Mouse (Mus musculus): ENCODE data around the gene Ubb. TPM values are rescaled to one million over a fixed set of nuclear protein-coding genes. Genes with fewer than 3 reads are reported as not detected.
A peak's percentile ranks its signal among the peaks of the same experiment; 100 is the strongest.

The Ubb gene
- polyA plus RNA-seq, 1 experiment from 2014 or later: 624 TPM

DNA sequence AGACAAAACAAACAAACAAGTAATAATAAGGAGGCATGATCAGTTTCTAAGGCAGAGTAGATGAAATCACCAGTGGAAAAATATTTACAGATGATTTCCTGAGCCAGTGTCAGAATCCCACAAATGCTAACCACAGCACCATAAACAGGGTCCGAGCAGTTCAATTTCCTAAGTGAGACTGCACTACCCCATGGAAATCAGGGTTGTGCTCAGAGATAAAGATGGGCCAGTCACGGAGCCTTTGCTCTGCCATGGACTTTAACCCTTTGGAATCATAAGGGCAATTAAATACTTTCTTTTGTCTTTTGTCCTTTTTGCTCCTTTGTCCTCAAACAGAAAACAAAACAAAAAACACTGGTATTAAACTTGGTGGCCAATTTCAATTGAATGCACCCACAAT, 28.7 kb upstream of the Ubb start:
- in situ Hi-C loops (cut with MboI; ENCODE audit: low pct_unique_long_range_greater_than_20kb): no loop called here
- H3K27me3 ChIP-seq: no peaks in the 10 kb centered on the region
- CTCF ChIA-PET: interaction anchor here (1.4 kb wide), 1 partner anchor 11 kb away, joined by 4 read pairs; no protein-coding TSS in a partner anchor
- ATAC-seq: no peak
- no peak for TF ChIP-seq CTCF (IDR thresholded peaks at IDR 0.05)
- no peak for DNase-seq (ENCODE audit: low read depth, low spot score)
- POLR2A ChIA-PET: interaction anchor here (1.0 kb wide), 1 partner anchor 17 kb away, joined by 6 read pairs; no protein-coding TSS in a partner anchor

DNA sequence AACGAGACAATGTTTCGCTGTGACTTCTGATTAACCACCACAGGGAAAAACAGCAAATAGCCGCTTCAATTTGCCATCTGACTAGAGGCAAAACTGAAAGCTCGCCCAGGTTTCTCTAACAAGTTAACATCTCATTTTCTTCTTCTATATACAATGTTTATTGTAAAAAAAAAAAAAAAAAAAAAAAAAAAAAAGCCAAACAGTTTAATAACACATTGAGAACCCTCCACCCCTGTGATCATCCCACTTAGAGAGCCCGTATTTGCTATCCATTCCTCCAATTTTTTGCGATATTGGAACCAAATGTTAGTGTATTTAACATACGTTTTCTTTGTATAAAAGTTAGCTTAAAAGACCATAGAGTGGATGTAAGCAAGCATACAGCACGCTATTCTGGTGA, 13.9 kb upstream of the Ubb start:
- ChIA-PET POLR2A (no interaction called here), CTCF (interaction anchor here (0.6 to 1.0 kb wide), 2 partner anchors 33 to 60 kb away, joined by 3 read pairs; no protein-coding TSS in a partner anchor)
- DNase-seq (ENCODE audit: low read depth, low spot score) (no peak), ATAC-seq (no peak)
- H3K27me3 ChIP-seq: no peaks in the 10 kb centered on the region
- no peak for TF ChIP-seq CTCF (IDR thresholded peaks at IDR 0.05)
- in situ Hi-C loops (cut with MboI; ENCODE audit: low pct_unique_long_range_greater_than_20kb): no loop called here

- in situ Hi-C loops (cut with MboI; ENCODE audit: low pct_unique_long_range_greater_than_20kb): no loop called here
- TF ChIP-seq CTCF (IDR thresholded peaks at IDR 0.05): no peak
- no peak for ATAC-seq
- ChIA-PET POLR2A (interaction anchor here (0.7 to 4.1 kb wide), 2 partner anchors 13 to 19 kb away, joined by 4 to 30 read pairs; partner anchors contain the start of gene Ubb), CTCF (interaction anchor here (1.0 kb wide), 1 partner anchor 34 kb away, joined by 3 read pairs; no protein-coding TSS in a partner anchor)
- H3K27me3 ChIP-seq: no peaks in the 10 kb centered on the region
- DNase-seq (ENCODE audit: low read depth, low spot score): no peak
Observed at GRCm38 (mm10) chr11:62537590-62537989, 13.4 kb upstream of the Ubb start.

- no peaks in the 10 kb centered on the region for H3K27me3 ChIP-seq
- in situ Hi-C loops (cut with MboI; ENCODE audit: low pct_unique_long_range_greater_than_20kb): no loop called here
- DNase-seq (ENCODE audit: low read depth, low spot score) (no peak), ATAC-seq (peak; percentile 75)
- TF ChIP-seq CTCF (IDR thresholded peaks at IDR 0.05): no peak
- ChIA-PET POLR2A (interaction anchor here (0.6 to 4.1 kb wide), 4 partner anchors 12 to 91 kb away, joined by 3 to 30 read pairs (median 4); partner anchors contain the start of genes Ncor1, Pigl and Ubb), CTCF (no interaction called here)
Observed at GRCm38 (mm10) chr11:62538321-62539088, 12.5 kb upstream of the Ubb start.

DNA sequence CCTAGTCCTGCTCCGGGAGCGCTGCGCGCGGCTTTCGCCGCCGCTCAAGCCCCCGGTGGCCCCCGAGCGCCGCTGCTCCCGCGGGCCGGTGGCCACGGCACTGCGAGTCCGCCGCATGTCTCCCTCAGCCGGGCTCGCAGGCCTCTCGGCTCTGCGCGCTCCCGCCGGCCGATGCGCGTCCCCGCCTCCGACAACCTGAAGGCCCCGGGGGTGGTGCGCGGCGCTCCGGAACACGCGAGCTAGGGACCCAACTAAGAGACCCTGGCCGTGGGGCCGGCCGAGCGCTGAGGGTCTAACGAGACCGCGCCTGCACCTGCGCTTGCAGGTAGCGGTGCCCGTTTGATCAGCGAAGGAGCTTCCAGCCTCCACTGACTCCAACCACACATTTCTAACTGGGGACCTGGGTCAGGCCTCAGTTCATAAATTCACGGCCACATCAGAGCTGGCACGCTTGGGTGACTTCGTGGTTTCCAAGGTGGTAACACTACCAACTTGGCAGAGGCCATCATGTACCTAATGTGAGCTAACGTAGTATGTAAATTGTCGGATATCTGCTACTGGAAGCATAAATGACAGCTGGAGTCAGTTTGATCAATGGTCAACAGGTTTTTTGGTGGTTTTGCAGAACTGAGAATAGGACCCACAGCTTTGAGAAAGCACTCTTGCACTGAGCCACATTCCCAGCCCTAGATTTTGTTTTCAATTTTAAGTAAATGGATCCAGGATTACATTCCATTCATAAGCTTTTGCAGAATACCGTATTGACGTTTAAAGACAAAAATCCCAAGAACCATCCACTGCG, 11.7 kb upstream of the Ubb start, which contains the start of gene Cenpv:
TSS of gene Cenpv (minus strand) at position 173 of the 802 bp plus-strand sequence.
- POLR2A ChIA-PET: interaction anchor here (0.7 to 4.1 kb wide), 4 partner anchors 11 to 82 kb away, joined by 3 to 30 read pairs (median 4); partner anchors contain the start of genes Ncor1, Pigl and Ubb
- CTCF ChIA-PET: no interaction called here
- no peaks in the 10 kb centered on the region for H3K27me3 ChIP-seq
- in situ Hi-C loops (cut with MboI; ENCODE audit: low pct_unique_long_range_greater_than_20kb): no loop called here
- ATAC-seq: peak; percentile 77
- no peak for TF ChIP-seq CTCF (IDR thresholded peaks at IDR 0.05)
- no peak for DNase-seq (ENCODE audit: low read depth, low spot score)

DNA sequence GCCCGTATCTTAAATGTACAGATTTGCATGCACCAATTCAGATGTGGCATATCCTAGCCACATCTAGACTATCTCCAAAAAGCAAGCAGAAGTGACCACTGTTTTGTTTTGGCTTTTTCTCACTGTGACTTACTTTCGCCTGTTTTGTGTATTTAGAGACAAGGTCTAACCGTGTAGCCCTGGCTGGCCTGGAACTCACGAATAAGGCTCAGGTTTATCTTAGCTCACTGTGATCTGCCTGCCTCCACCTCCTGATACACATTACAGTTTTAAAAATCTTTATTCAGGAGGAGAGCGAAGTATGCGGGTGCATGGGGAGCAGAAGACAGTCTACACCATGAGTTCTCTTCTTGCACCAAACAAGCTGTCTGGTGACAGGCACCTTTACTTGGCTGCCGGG, 10.8 kb upstream of the Ubb start:
- ATAC-seq: no peak
- POLR2A ChIA-PET: interaction anchor here (0.8 to 4.1 kb wide), 2 partner anchors 10 to 16 kb away, joined by 4 to 30 read pairs; partner anchors contain the start of gene Ubb
- no peaks in the 10 kb centered on the region for H3K27me3 ChIP-seq

GRCm38 (mm10) chr11:62540969-62541368, 10.0 kb upstream of the Ubb start:
- H3K27me3 ChIP-seq: no peaks in the 10 kb centered on the region
- ChIA-PET CTCF (interaction anchor here (1.0 kb wide), 1 partner anchor 75 kb away, joined by 3 read pairs; no protein-coding TSS in a partner anchor), POLR2A (interaction anchor here (4.1 kb wide), 1 partner anchor 10 kb away, joined by 30 read pairs; the partner anchor contains the start of gene Ubb)
- DNase-seq (ENCODE audit: low read depth, low spot score) (no peak), ATAC-seq (no peak)
- in situ Hi-C loops (cut with MboI; ENCODE audit: low pct_unique_long_range_greater_than_20kb): no loop called here
- no peak for TF ChIP-seq CTCF (IDR thresholded peaks at IDR 0.05)

More for the DNA sequence above, 10.8 kb upstream of the Ubb start:
- DNase-seq (ENCODE audit: low read depth, low spot score): no peak
- CTCF ChIA-PET: no interaction called here
- in situ Hi-C loops (cut with MboI; ENCODE audit: low pct_unique_long_range_greater_than_20kb): no loop called here
- no peak for TF ChIP-seq CTCF (IDR thresholded peaks at IDR 0.05)

DNA sequence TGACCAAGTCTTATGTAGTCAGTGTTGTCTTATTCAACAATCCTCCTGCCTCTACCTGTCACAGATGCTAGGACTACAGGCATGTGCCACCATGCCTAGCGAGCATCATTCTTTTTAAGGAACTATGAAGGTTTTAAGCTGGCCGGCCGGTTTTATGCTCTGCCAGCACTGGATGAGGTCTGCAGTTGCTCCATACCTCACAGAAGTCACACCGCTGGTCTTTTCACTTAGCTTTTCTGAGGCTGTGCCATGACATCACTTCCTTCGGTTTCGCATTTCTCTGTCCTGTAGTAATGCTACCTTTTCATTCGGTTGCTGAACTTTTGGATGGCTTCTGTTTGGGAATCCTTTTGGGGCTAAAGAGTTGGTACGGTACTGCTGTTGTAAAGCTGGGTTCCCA, 9.4 kb upstream of the Ubb start:
- TF ChIP-seq CTCF (IDR thresholded peaks at IDR 0.05): no peak
- CTCF ChIA-PET: interaction anchor here (1.0 kb wide), 1 partner anchor 76 kb away, joined by 3 read pairs; no protein-coding TSS in a partner anchor
- ATAC-seq (no peak), DNase-seq (ENCODE audit: low read depth, low spot score) (no peak)
- H3K27me3 ChIP-seq: no peaks in the 10 kb centered on the region
- POLR2A ChIA-PET: interaction anchor here (4.1 kb wide), 1 partner anchor 9 kb away, joined by 30 read pairs; the partner anchor contains the start of gene Ubb
- in situ Hi-C loops (cut with MboI; ENCODE audit: low pct_unique_long_range_greater_than_20kb): no loop called here

GRCm38 (mm10) chr11:62543991-62544390, 7.0 kb upstream of the Ubb start:
- no peak for DNase-seq (ENCODE audit: low read depth, low spot score)
- H3K27me3 ChIP-seq: no peaks in the 10 kb centered on the region
- CTCF ChIA-PET: interaction anchor here (1.6 kb wide), 1 partner anchor 13 kb away, joined by 3 read pairs; no protein-coding TSS in a partner anchor
- in situ Hi-C loops (cut with MboI; ENCODE audit: low pct_unique_long_range_greater_than_20kb): no loop called here
- ATAC-seq: no peak
- POLR2A ChIA-PET: no interaction called here
- TF ChIP-seq CTCF (IDR thresholded peaks at IDR 0.05): no peak

- ATAC-seq (no peak), DNase-seq (ENCODE audit: low read depth, low spot score) (peak; percentile 46)
- no peaks in the 10 kb centered on the region for H3K27me3 ChIP-seq
- no peak for TF ChIP-seq CTCF (IDR thresholded peaks at IDR 0.05)
- ChIA-PET CTCF (interaction anchor here (1.6 kb wide), 1 partner anchor 20 kb away, joined by 4 read pairs; no protein-coding TSS in a partner anchor), POLR2A (interaction anchor here (1.0 to 3.2 kb wide), 3 partner anchors 10 to 124 kb away, joined by 3 to 30 read pairs (median 4); partner anchors contain the start of gene Cenpv)
- in situ Hi-C loops (cut with MboI; ENCODE audit: low pct_unique_long_range_greater_than_20kb): no loop called here
Observed at GRCm38 (mm10) chr11:62549782-62550181, 1.2 kb upstream of the Ubb start.

Data from Patski (cell line).